Mouse (Mus musculus) heart, embryonic 15.5 days (tissue): Measurements from ENCODE around the gene L3mbtl3. TPM values are rescaled to one million over a fixed set of nuclear protein-coding genes. Genes with fewer than 3 reads are reported as not detected.
A peak's percentile ranks its signal among the peaks of the same experiment; 100 is the strongest.

Experiments used
- ATAC-seq: fragments of 200-750 bp; cut with Nextera tagmentation; replicated peaks from 2 replicates; pipeline ENCODE4 v1.8.0; 2017; ENCODE audit warnings: low read depth, moderate TSS enrichment; ENCODE audit not compliant: insufficient number of reproducible peaks, insufficient read depth, low FRiP score
- H3K27ac ChIP-seq: fragments of 300-500 bp; sonication (generic); 2 replicates; pipeline ENCODE4 v1.5.1; 2015; ENCODE audit warnings: mild to moderate bottlenecking, inconsistent platforms
- H3K27me3 ChIP-seq: fragments of 300-500 bp; sonication (generic); 2 replicates; pipeline ENCODE4 v1.6.1; 2015; ENCODE audit warnings: inconsistent platforms
- H3K36me3 ChIP-seq: fragments of 300-500 bp; sonication (generic); 2 replicates; pipeline ENCODE4 v1.6.1; 2015; ENCODE audit warnings: mild to moderate bottlenecking, inconsistent platforms
- H3K4me1 ChIP-seq: fragments of 300-500 bp; sonication (generic); replicated peaks from 2 replicates; pipeline ENCODE4 v1.6.1; 2015; ENCODE audit warnings: inconsistent platforms
- H3K4me2 ChIP-seq: fragments of 300-500 bp; sonication (generic); 2 replicates; pipeline ENCODE4 v1.6.1; 2015; ENCODE audit warnings: inconsistent platforms, mild to moderate bottlenecking, moderate library complexity
- H3K4me3 ChIP-seq: fragments of 300-500 bp; sonication (generic); 2 replicates; pipeline ENCODE4 v1.5.1; 2015; ENCODE audit warnings: mild to moderate bottlenecking, inconsistent platforms
- H3K9ac ChIP-seq: fragments of 300-500 bp; sonication (generic); 2 replicates; pipeline ENCODE4 v1.6.1; 2015; ENCODE audit warnings: mild to moderate bottlenecking, inconsistent platforms
- H3K9me3 ChIP-seq: fragments of 300-500 bp; sonication (generic); replicated peaks from 2 replicates; pipeline ENCODE4 v1.6.1; 2016; ENCODE audit warnings: inconsistent platforms
- WGBS: fragments of 180-500 bp; shearing (Covaris S2); methylation state at CpG from one replicate; pipeline ENCODE4 v1.1.7; 2015; ENCODE audit warnings: mixed read lengths; 5-methylcytosine and 5-hydroxymethylcytosine counted together
- polyA plus RNA-seq: library from polyadenylated mRNA; unstranded; fragments of >200 nt; fragmentation: Nextera tagmentation; extraction: Ambion mirVana; gene quantifications from 2 replicates; pipeline ENCODE4 v1.2.1, GENCODE M21; 2015

The L3mbtl3 gene
- 7.4 and 8.3 TPM in 2 replicates for polyA plus RNA-seq

- H3K4me3 ChIP-seq = peak within 1 kb of the TSS; percentile 90
- no peaks in the 10 kb centered on the region for H3K27me3 ChIP-seq
- WGBS = 3% methylated on average over 42 of the region's 42 CpGs
- H3K4me2 ChIP-seq = peak within 1 kb of the TSS; percentile 92
- H3K36me3 ChIP-seq = no peaks in the 10 kb centered on the region
- no peaks in the 10 kb centered on the region for H3K9me3 ChIP-seq
- peaks cover 10% of the 10 kb centered on the region for H3K4me1 ChIP-seq
- H3K9ac ChIP-seq = peak within 1 kb of the TSS; percentile 87
- H3K27ac ChIP-seq = peak within 1 kb of the TSS; percentile 92
- peak; percentile 78; the same call in 1 of the 2 replicates for ATAC-seq
Observed at GRCm38 (mm10) chr10:26375790-26376545, at the start of gene L3mbtl3. TSS of gene L3mbtl3 (minus strand) at chr10:26375971.

DNA sequence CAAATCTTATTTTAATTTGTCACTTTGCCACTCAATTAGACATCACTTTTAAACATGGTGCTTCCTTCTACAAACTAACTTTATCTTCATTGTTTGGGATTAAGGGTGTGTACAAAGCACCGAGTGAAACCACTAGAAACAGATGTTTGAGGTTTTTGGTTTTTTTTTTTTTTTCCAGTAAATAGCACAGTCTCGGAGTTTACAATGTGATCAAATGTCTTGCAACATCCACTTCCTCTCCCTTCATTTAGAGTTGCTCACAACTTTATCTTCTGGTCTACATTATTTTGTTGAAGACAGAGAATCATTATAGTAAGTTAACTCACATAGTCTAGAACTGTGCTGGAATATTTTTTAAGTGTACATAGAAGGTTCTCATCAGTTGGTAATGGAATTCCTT is 45.4 kb upstream of the L3mbtl3 start:
- Histone ChIP-seq H3K4me2 (no peak overlapping the region), H3K27me3 (no peaks in the 10 kb centered on the region), H3K9me3 (no peaks in the 10 kb centered on the region), H3K9ac (no peak overlapping the region), H3K27ac (no peak overlapping the region), H3K36me3 (no peaks in the 10 kb centered on the region), H3K4me1 (no peaks in the 10 kb centered on the region), H3K4me3 (no peak overlapping the region)
- ATAC-seq = no peak
- 65% methylated on average over 2 of the region's 2 CpGs for WGBS

GRCm38 (mm10) chr10:26388656-26389055 is 12.9 kb upstream of the L3mbtl3 start:
- Histone ChIP-seq H3K4me1 (no peaks in the 10 kb centered on the region), H3K4me2 (no peak overlapping the region), H3K36me3 (no peaks in the 10 kb centered on the region), H3K9ac (no peak overlapping the region), H3K9me3 (no peaks in the 10 kb centered on the region), H3K27ac (no peak overlapping the region), H3K4me3 (no peak overlapping the region), H3K27me3 (no peaks in the 10 kb centered on the region)
- no peak for ATAC-seq

DNA sequence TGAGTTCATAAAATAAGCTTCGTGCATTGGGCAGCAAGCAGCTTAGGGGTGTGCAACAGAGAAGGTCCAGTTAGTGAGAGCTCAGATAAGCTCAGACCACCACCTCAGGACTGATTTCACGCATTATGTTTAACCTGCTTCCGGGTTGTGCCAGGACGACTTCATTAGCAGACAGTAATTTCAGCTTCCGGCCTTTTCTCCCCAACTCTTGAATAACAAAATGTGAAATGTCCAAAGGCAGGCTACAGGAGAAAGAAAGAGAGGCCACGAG is 1.5 kb upstream of the L3mbtl3 start:
- Histone ChIP-seq H3K27ac (no peak overlapping the region), H3K27me3 (no peaks in the 10 kb centered on the region), H3K9ac (no peak overlapping the region), H3K36me3 (no peaks in the 10 kb centered on the region), H3K4me3 (no peak overlapping the region), H3K4me2 (no peak overlapping the region), H3K9me3 (no peaks in the 10 kb centered on the region), H3K4me1 (peaks cover 6% of the 10 kb centered on the region)
- ATAC-seq = no peak
- 87% methylated on average over 6 of the region's 6 CpGs for WGBS

- Histone ChIP-seq H3K4me3 (peak overlapping the region; percentile 90), H3K4me1 (peaks cover 6% of the 10 kb centered on the region), H3K27ac (no peak overlapping the region), H3K4me2 (peak overlapping the region; percentile 92), H3K9me3 (no peaks in the 10 kb centered on the region), H3K36me3 (no peaks in the 10 kb centered on the region), H3K27me3 (no peaks in the 10 kb centered on the region), H3K9ac (peak overlapping the region; percentile 54; the same call in 1 of the 2 replicates)
- ATAC-seq = no peak
- 55% methylated on average over 10 of the region's 10 CpGs for WGBS
Observed at GRCm38 (mm10) chr10:26376546-26377331, 968 bp upstream of the L3mbtl3 start.

DNA sequence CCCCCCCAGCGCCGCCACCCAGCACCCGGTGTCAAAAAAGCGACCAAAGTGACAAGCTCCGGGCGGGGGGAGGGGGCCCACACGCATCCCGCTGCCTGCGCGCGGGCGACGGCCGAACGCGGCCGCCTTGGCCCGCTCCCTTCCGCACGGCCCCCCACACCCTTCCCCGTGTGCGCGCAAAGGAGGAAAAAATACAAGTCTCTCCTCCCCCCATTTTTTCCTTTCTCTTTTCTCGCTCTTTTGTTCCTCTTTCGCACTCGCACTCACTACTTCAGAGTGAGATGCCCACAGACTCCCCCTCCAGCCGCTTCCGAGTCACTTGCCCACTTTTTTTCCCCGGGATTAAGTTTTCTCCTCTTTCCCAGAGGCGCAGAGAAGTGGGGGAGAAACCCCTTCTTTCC is 420 bp downstream of the L3mbtl3 start:
- no peaks in the 10 kb centered on the region for H3K9me3 ChIP-seq
- peak overlapping the region; percentile 92 for H3K27ac ChIP-seq
- under 1% methylated on average over 24 of the region's 30 CpGs for WGBS
- H3K4me1 ChIP-seq = peaks cover 10% of the 10 kb centered on the region
- H3K4me3 ChIP-seq = peak overlapping the region; percentile 90
- no peaks in the 10 kb centered on the region for H3K27me3 ChIP-seq
- H3K9ac ChIP-seq = peak overlapping the region; percentile 87
- H3K4me2 ChIP-seq = peak overlapping the region; percentile 92
- 0 out of 2 replicates have a peak, but pooled peaks have one; percentile 20 for ATAC-seq
- H3K36me3 ChIP-seq = no peaks in the 10 kb centered on the region

DNA sequence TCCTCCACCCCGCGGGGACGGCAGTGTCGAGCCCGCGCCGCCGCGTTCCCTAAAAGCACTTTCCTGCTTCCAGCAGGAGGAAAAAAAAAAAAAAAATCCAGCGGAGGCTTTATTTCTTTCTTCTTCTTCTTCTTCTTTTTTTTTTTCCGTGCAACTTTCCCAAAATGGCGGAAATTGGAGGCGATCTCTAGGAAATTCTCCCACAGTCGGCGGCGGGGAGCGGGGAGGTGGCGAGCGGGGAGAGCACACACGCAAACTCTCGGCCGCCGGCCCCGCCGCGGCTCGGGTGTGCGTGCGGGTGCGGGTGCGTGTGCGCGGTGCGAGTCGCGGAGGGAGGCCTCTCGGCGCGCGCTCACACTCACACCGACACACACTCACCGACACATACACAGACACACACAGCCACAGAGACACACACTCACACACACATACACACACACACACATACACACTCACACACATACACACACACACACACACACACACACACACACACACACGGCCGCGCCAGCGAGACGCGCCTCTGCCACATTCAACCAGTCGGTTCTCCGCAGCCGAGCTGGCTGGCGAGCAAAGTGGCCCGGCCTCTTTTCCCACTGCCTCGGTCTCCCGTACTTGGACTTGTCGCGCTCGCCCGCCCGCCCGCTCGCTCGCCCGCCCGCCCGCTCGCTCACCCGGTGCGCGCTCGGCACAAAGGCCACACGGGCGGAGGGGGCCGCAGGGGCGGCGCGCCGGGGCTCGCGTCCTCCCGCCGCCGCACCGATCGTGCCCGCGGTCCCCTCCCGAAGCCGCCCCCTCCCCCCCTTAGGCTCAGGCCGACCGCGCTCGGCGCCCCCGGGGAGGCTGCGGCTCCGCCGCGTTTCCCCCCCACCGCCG is 1.1 kb downstream of the L3mbtl3 start:
- Histone ChIP-seq H3K4me3 (peak overlapping the region; percentile 90), H3K36me3 (no peaks in the 10 kb centered on the region), H3K9ac (peak overlapping the region; percentile 87), H3K4me1 (peaks cover 10% of the 10 kb centered on the region), H3K27ac (peak overlapping the region; percentile 92), H3K4me2 (peak overlapping the region; percentile 92), H3K27me3 (no peaks in the 10 kb centered on the region), H3K9me3 (no peaks in the 10 kb centered on the region)
- whole genome bisulfite sequencing = under 1% methylated on average over 95 of the region's 101 CpGs
- peak; percentile 33 for ATAC-seq

- no peaks in the 10 kb centered on the region for H3K36me3 ChIP-seq
- no peaks in the 10 kb centered on the region for H3K9me3 ChIP-seq
- peak; percentile 45; the same call in 1 of the 2 replicates for ATAC-seq
- H3K4me1 ChIP-seq = peaks cover 10% of the 10 kb centered on the region
- peak overlapping the region; percentile 87 for H3K9ac ChIP-seq
- under 1% methylated on average over 70 of the region's 71 CpGs for WGBS
- no peaks in the 10 kb centered on the region for H3K27me3 ChIP-seq
- peak overlapping the region; percentile 90 for H3K4me3 ChIP-seq
- H3K27ac ChIP-seq = peak overlapping the region; percentile 92
- H3K4me2 ChIP-seq = peak overlapping the region; percentile 92
Observed at GRCm38 (mm10) chr10:26373951-26374435, 1.8 kb downstream of the L3mbtl3 start.

DNA sequence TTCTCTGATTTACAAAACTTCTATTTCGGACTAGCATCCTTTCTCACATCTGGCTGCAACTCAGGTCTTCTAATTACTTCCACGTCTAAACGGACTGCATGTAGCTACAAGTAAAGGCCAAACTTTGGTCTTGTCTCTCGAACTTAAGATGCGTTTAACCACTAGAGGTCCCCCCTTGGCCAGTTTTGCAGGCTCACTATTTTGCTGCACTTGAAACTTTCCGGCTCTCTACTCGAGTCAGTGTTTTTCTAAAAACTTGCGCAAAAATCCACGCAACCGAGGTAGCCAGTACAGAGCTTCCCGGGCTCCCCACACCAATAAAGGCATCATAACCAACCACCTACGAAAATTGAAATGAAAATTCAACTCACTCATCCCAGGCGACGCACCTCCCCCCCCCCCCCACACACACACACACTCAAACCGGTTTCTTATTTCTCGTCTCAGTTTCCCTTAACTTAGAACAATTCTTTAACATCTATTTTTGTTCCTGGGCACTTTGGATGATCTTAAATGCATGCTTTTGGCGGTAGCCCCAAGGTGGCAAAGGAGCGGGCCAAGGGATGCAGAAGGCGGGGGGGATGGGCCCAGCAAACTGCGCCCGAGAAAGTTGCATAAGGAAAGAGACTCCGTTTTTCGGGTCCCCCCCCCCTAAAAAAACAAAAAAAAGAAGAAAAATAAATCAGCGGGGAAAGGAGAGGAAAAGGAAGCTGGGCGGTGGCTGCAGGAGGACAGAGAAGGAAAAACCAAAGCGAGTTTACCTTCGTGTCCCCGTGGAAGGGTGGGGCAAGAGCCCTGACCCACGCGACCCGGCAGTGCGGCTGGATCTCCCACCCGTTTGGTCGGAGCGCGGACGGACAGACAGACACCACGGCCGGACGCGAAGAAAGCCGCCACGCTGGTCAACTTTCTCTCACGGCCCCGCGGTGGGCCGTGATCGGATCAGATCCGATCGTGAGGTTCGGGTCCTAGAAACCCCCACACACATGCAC is 2.5 kb downstream of the L3mbtl3 start:
- Histone ChIP-seq H3K4me3 (peak overlapping the region; percentile 90), H3K9me3 (no peaks in the 10 kb centered on the region), H3K9ac (peak overlapping the region; percentile 87), H3K36me3 (no peaks in the 10 kb centered on the region), H3K27ac (peak overlapping the region; percentile 92), H3K27me3 (no peaks in the 10 kb centered on the region), H3K4me2 (peak overlapping the region; percentile 92), H3K4me1 (peaks cover 10% of the 10 kb centered on the region)
- WGBS = under 1% methylated on average over 51 of the region's 51 CpGs
- ATAC-seq = no peak

GRCm38 (mm10) chr10:26371416-26371815 is 4.4 kb downstream of the L3mbtl3 start:
- Histone ChIP-seq H3K4me2 (no peak overlapping the region), H3K27ac (no peak overlapping the region), H3K9ac (no peak overlapping the region), H3K36me3 (no peaks in the 10 kb centered on the region), H3K4me1 (peaks cover 7% of the 10 kb centered on the region), H3K27me3 (no peaks in the 10 kb centered on the region), H3K9me3 (no peaks in the 10 kb centered on the region), H3K4me3 (no peak overlapping the region)
- WGBS = 63% methylated on average over 7 of the region's 7 CpGs
- ATAC-seq = no peak
